8 mouse cellular contexts compared by ENCODE assay signal in the genomic region with DNA sequence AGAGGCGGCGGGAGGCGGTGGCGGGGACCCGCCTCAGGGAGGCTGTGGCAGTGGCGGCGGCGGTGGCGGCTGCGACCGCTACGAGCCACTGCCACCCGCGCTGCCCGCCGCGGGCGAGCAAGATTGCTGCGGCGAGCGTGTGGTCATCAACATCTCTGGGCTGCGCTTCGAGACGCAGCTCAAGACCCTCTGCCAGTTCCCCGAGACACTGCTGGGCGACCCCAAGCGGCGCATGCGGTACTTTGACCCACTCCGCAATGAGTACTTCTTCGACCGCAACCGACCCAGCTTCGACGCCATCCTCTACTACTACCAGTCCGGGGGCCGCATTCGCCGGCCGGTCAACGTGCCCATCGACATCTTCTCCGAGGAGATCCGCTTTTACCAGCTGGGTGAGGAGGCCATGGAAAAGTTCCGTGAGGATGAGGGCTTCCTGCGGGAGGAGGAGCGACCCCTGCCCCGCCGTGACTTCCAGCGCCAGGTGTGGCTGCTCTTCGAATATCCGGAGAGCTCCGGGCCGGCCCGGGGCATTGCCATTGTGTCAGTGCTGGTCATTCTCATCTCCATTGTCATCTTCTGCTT. TPM values are rescaled to one million over a fixed set of nuclear protein-coding genes. Genes with fewer than 3 reads are reported as not detected.
DNase-seq lines count a peak whose midpoint lies in the region; ATAC-seq and TF ChIP-seq lines count a peak whose summit lies in the region.

No protein-coding gene starts in this region.

- no peaks in the 10 kb centered on the region for H3K36me3 ChIP-seq in heart, embryonic 11.5 days (ENCODE audit: control insufficient read depth, insufficient read depth, low read length)
- H3K36me3 ChIP-seq in midbrain, embryonic 10.5 days = no peaks in the 10 kb centered on the region
- H3K36me3 ChIP-seq in stomach, embryonic 15.5 days = no peaks in the 10 kb centered on the region

- no peak overlapping the region for H3K27ac ChIP-seq in cerebellum, adult 2 months (ENCODE audit: insufficient read depth, low read length)
- H3K27ac ChIP-seq in heart, embryonic 11.5 days (ENCODE audit: low read depth, low read length) = no peak overlapping the region
- H3K27ac ChIP-seq in midbrain, embryonic 10.5 days (replicated peaks) = peak overlapping the region; percentile 94
- H3K27ac ChIP-seq in stomach, embryonic 15.5 days = no peak overlapping the region

- under 1% methylated on average over 55 of the region's 55 CpGs for WGBS in cerebellum, adult 2 months
- WGBS in heart, embryonic 11.5 days (ENCODE audit: insufficient replicate concordance) = 2% methylated on average over 54 of the region's 55 CpGs
- WGBS in midbrain, embryonic 10.5 days = 1% methylated on average over 55 of the region's 55 CpGs
- WGBS in stomach, embryonic 15.5 days = under 1% methylated on average over 53 of the region's 55 CpGs

- 0 out of 2 replicates have a peak, but pooled peaks cover 1% of the 10 kb centered on the region for H3K27me3 ChIP-seq in cerebellum, adult 2 months (ENCODE audit: control insufficient read depth, insufficient read depth, low read length)
- peaks cover 22% of the 10 kb centered on the region for H3K27me3 ChIP-seq in heart, embryonic 11.5 days (ENCODE audit: control insufficient read depth, insufficient read depth, low read length)
- peaks cover 15% of the 10 kb centered on the region for H3K27me3 ChIP-seq in midbrain, embryonic 10.5 days (ENCODE audit: low read depth, poor library complexity, severe bottlenecking)
- peaks cover 13% of the 10 kb centered on the region; the same call in 1 of the 2 replicates for H3K27me3 ChIP-seq in stomach, embryonic 15.5 days (replicated peaks)

- ATAC-seq in heart, embryonic 11.5 days (replicated peaks; ENCODE audit: insufficient number of reproducible peaks, low FRiP score, low TSS enrichment) = no peak; the same call in 1 of the 2 replicates
- ATAC-seq in stomach, embryonic 15.5 days (ENCODE audit: insufficient read depth, low FRiP score, low read depth) = peak; percentile 37; the same call in 1 of the 2 replicates

- H3K4me3 ChIP-seq in cerebellum, adult 2 months (replicated peaks; ENCODE audit: insufficient read depth, low read depth, low read length) = peak overlapping the region; percentile 59
- H3K4me3 ChIP-seq in heart, embryonic 11.5 days (ENCODE audit: low read depth, low read length) = peak overlapping the region; percentile 63
- H3K4me3 ChIP-seq in midbrain, embryonic 10.5 days = peak overlapping the region; percentile 78
- peak overlapping the region; percentile 64 for H3K4me3 ChIP-seq in stomach, embryonic 15.5 days (replicated peaks)

- no peaks in the 10 kb centered on the region for H3K4me1 ChIP-seq in cerebellum, adult 2 months (ENCODE audit: control insufficient read depth, insufficient read depth, low read length)
- no peaks in the 10 kb centered on the region; the same call in 1 of the 2 replicates for H3K4me1 ChIP-seq in heart, embryonic 11.5 days (ENCODE audit: control insufficient read depth, insufficient read depth, low read length)
- H3K4me1 ChIP-seq in midbrain, embryonic 10.5 days = peaks cover 66% of the 10 kb centered on the region
- peaks cover 12% of the 10 kb centered on the region; the same call in 1 of the 2 replicates for H3K4me1 ChIP-seq in stomach, embryonic 15.5 days

- DNase-seq in kidney, adult 18-20 months = peak; percentile 9
- DNase-seq in kidney, adult 11 months = no peak
- DNase-seq in cerebellum, adult 2 months = peak in 1 of 2 experiments; percentile 33
- peak; percentile 2 to 34 for DNase-seq in kidney, postnatal 25 days
- peak; percentile 72 for DNase-seq in midbrain, embryonic 10.5 days (ENCODE audit: low spot score)
- DNase-seq in gastrocnemius, postnatal 25 days = no peak

- H3K9ac ChIP-seq in heart, embryonic 11.5 days (ENCODE audit: low read depth, low read length) = peak overlapping the region; percentile 73
- H3K9ac ChIP-seq in stomach, embryonic 15.5 days = peak overlapping the region; percentile 26; the same call in 1 of the 2 replicates

- no peaks in the 10 kb centered on the region for H3K9me3 ChIP-seq in heart, embryonic 11.5 days (replicated peaks; ENCODE audit: control insufficient read depth, low read length)
- no peaks in the 10 kb centered on the region for H3K9me3 ChIP-seq in midbrain, embryonic 10.5 days (replicated peaks)
- H3K9me3 ChIP-seq in stomach, embryonic 15.5 days = no peaks in the 10 kb centered on the region

- TF ChIP-seq CTCF in cerebellum, adult 2 months (IDR thresholded peaks at IDR 0.05; ENCODE audit: borderline replicate concordance, insufficient read depth, low read depth, low read length) = no peak

- no peak for TF ChIP-seq POLR2A in cerebellum, adult 2 months (IDR thresholded peaks at IDR 0.05; ENCODE audit: borderline replicate concordance, insufficient read depth, low read length)

- H3K4me2 ChIP-seq in heart, embryonic 11.5 days = peak overlapping the region; percentile 92
- peak overlapping the region; percentile 99 for H3K4me2 ChIP-seq in stomach, embryonic 15.5 days

RNA-seq across cellular contexts. Expression of a gene that starts 0.6 kb away (rescaled TPM):
- polyA plus RNA-seq in cerebellum, adult 2 months (2012; rRNA removed) = 3.3 and 3.9 TPM in 2 replicates
- polyA plus RNA-seq in heart, embryonic 11.5 days (2014; fragmentation: Nextera tagmentation; extraction: Ambion mirVana) = 0.82 and 1.4 TPM in 2 replicates
- 3.2 and 3.4 TPM in 2 replicates for polyA plus RNA-seq in midbrain, embryonic 10.5 days (2016; fragmentation: Nextera tagmentation; extraction: Ambion mirVana)
- polyA plus RNA-seq in stomach, embryonic 15.5 days (2015; fragmentation: Nextera tagmentation; extraction: Ambion mirVana) = 1.1 and 1.2 TPM in 2 replicates
- total RNA-seq in gastrocnemius, postnatal 25 days (2021) = not detected

Comparison
In these comparisons a context has a peak if more than half of its experiments do, and no peak if none do; other contexts are left out.
1. DNase-seq: peak in kidney, adult 18-20 months (single experiment), kidney, postnatal 25 days (2 of 2) and midbrain, embryonic 10.5 days (single experiment); none in kidney, adult 11 months (single experiment) and gastrocnemius, postnatal 25 days (single experiment).
2. Peak in every context shown above with its lines, with median percentiles within 50 percentile points of each other: H3K4me3 ChIP-seq.